Mouse (Mus musculus): ENCODE results near the gene Zfhx3. TPM values are rescaled to one million over a fixed set of nuclear protein-coding genes. Genes with fewer than 3 reads are reported as not detected.

The Zfhx3 gene
- polyA plus RNA-seq, 2 experiments = 0.25 to 0.65 TPM

DNA sequence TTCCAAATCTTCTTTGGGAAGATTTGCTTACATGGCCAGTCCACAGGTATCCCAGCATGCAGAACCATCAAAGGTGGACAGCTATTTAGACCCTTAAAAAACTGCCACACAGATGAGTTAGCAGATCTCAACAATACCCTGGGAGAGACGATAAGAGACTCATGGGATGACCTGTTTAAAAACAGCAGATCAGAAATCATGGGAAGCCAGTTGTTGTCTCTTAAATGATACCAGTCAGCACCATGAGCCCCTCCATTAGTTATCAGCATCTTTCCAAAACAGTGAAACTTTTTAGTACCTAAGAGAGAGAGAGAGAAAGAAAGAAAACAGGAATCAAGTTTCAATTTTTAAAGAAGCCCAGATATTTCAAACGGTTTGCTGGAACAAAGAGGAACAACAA lies 1051.7 kb downstream of the Zfhx3 start:
- H3K9ac ChIP-seq (replicated peaks) = no peak overlapping the region
- WGBS (ENCODE audit: insufficient replicate concordance) = 27% methylated on average over 2 of the region's 2 CpGs

GRCm38 (mm10) chr8:108994880-108995279 lies 1052.4 kb downstream of the Zfhx3 start:
- WGBS (ENCODE audit: insufficient replicate concordance) = 66% methylated on average over 5 of the region's 5 CpGs

More for the DNA sequence above, 1051.7 kb downstream of the Zfhx3 start:
- no peak for DNase-seq (ENCODE audit: low read depth in 3 of 3, low spot score in 3 of 3)
- no peak for TF ChIP-seq EP300 (IDR thresholded peaks at IDR 0.05; ENCODE audit: low read depth)
- no peak for TF ChIP-seq CTCF (IDR thresholded peaks at IDR 0.05; ENCODE audit: low read depth)
- ATAC-seq (ENCODE audit: insufficient read depth) = no peak
- Histone ChIP-seq H3K9me3 (ENCODE audit: control insufficient read depth, low read length) (no peaks in the 10 kb centered on the region), H3K4me3 (ENCODE audit: insufficient read depth in 1 of 2, low read depth in 2 of 2, low read length in 2 of 2) (no peak overlapping the region), H3K27me3 (ENCODE audit: control insufficient read depth, insufficient read depth, low read length) (no peaks in the 10 kb centered on the region), H3K4me1 (replicated peaks; ENCODE audit: control insufficient read depth in 2 of 2, insufficient read depth in 2 of 2, low read length in 1 of 2) (peaks cover 0 to 4% of the 10 kb centered on the region in 2 experiments; a peak in 1 of 4 replicates), H3K27ac (no peak overlapping the region), H3K4me2 (ENCODE audit: low read depth) (no peak overlapping the region), H3K36me3 (replicated peaks; ENCODE audit: control insufficient read depth, insufficient read depth, low read depth) (no peaks in the 10 kb centered on the region)

GRCm38 (mm10) chr8:108997334-108997733 lies 1054.9 kb downstream of the Zfhx3 start:
- ATAC-seq (ENCODE audit: insufficient read depth) = no peak
- Histone ChIP-seq H3K9ac (replicated peaks) (no peak overlapping the region), H3K27me3 (ENCODE audit: control insufficient read depth, insufficient read depth, low read length) (no peaks in the 10 kb centered on the region), H3K4me3 (ENCODE audit: insufficient read depth in 1 of 2, low read depth in 2 of 2, low read length in 2 of 2) (no peak overlapping the region), H3K36me3 (replicated peaks; ENCODE audit: control insufficient read depth, insufficient read depth, low read depth) (no peaks in the 10 kb centered on the region), H3K27ac (no peak overlapping the region), H3K4me1 (replicated peaks; ENCODE audit: control insufficient read depth in 2 of 2, insufficient read depth in 2 of 2, low read length in 1 of 2) (no peaks in the 10 kb centered on the region; a peak in 1 of 4 replicates), H3K4me2 (ENCODE audit: low read depth) (no peak overlapping the region), H3K9me3 (ENCODE audit: control insufficient read depth, low read length) (no peaks in the 10 kb centered on the region)
- WGBS (ENCODE audit: insufficient replicate concordance) = 24% methylated on average over 3 of the region's 3 CpGs
- TF ChIP-seq CTCF (IDR thresholded peaks at IDR 0.05; ENCODE audit: low read depth) (no peak), EP300 (IDR thresholded peaks at IDR 0.05; ENCODE audit: low read depth) (no peak)
- no peak for DNase-seq (ENCODE audit: low read depth in 3 of 3, low spot score in 3 of 3)

More at GRCm38 (mm10) chr8:108994880-108995279, 1052.4 kb downstream of the Zfhx3 start:
- Histone ChIP-seq H3K27me3 (ENCODE audit: control insufficient read depth, insufficient read depth, low read length) (no peaks in the 10 kb centered on the region), H3K27ac (no peak overlapping the region), H3K9me3 (ENCODE audit: control insufficient read depth, low read length) (no peaks in the 10 kb centered on the region), H3K4me1 (replicated peaks; ENCODE audit: control insufficient read depth in 2 of 2, insufficient read depth in 2 of 2, low read length in 1 of 2) (peaks cover 0 to 4% of the 10 kb centered on the region in 2 experiments; a peak in 1 of 4 replicates), H3K4me2 (ENCODE audit: low read depth) (no peak overlapping the region), H3K4me3 (ENCODE audit: insufficient read depth in 1 of 2, low read depth in 2 of 2, low read length in 2 of 2) (no peak overlapping the region), H3K9ac (replicated peaks) (no peak overlapping the region), H3K36me3 (replicated peaks; ENCODE audit: control insufficient read depth, insufficient read depth, low read depth) (no peaks in the 10 kb centered on the region)
- no peak for DNase-seq (ENCODE audit: low read depth in 3 of 3, low spot score in 3 of 3)
- no peak for ATAC-seq (ENCODE audit: insufficient read depth)
- TF ChIP-seq EP300 (IDR thresholded peaks at IDR 0.05; ENCODE audit: low read depth) (no peak), CTCF (IDR thresholded peaks at IDR 0.05; ENCODE audit: low read depth) (no peak)

DNA sequence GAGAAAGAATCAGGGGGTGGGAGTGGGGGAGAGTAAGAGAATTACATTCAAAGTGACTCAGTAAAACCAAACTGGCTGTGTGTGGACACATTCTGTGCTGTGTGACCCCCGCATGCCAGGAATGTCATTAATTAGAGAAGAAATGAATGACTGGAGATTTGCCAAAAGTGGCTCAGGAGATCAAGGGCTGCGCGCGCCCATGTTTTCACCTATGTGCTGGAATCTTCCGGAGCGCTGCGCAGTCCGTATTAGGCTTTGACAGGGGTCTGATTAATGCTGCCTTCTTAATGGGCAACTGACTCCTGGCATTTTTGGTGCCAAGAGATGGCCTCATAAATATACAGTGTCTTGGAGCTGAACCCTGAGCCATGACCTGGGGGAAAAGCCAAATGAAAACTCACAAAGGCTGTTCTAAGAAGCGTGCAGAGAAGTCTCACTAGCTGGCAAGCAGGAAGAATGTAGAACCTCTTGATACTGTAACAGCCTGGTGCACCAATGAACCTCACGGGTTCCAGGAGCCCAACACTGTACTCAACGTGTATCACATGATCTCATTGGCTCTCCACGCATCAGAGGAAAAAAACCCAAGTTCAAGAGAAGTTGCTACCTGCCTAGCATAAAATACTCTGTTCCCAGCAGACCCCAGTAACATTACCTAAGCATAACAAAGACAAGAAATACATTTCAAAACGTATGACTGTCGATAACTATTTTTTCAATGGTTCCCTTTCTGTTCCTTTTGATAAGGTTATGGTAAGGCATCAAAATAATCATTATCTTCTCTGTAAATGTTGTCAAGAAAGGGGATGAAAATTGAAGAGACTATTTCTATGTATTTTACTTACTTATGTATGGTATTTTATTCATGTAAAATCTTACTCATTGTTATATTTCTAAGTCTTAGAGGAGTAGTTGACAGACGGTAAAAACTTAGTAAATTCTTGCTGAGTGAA lies 1057.1 kb downstream of the Zfhx3 start:
- Histone ChIP-seq H3K27ac (no peak overlapping the region), H3K4me2 (ENCODE audit: low read depth) (no peak overlapping the region), H3K4me3 (ENCODE audit: insufficient read depth in 1 of 2, low read depth in 2 of 2, low read length in 2 of 2) (no peak overlapping the region), H3K9ac (replicated peaks) (no peak overlapping the region), H3K27me3 (ENCODE audit: control insufficient read depth, insufficient read depth, low read length) (no peaks in the 10 kb centered on the region), H3K36me3 (replicated peaks; ENCODE audit: control insufficient read depth, insufficient read depth, low read depth) (no peaks in the 10 kb centered on the region), H3K4me1 (replicated peaks; ENCODE audit: control insufficient read depth in 2 of 2, insufficient read depth in 2 of 2, low read length in 1 of 2) (no peaks in the 10 kb centered on the region), H3K9me3 (ENCODE audit: control insufficient read depth, low read length) (no peaks in the 10 kb centered on the region)
- no peak for TF ChIP-seq CTCF (IDR thresholded peaks at IDR 0.05; ENCODE audit: low read depth)
- no peak for TF ChIP-seq EP300 (IDR thresholded peaks at IDR 0.05; ENCODE audit: low read depth)
- 71% methylated on average over 15 of the region's 15 CpGs for WGBS (ENCODE audit: insufficient replicate concordance)
- no peak for DNase-seq (ENCODE audit: low read depth in 3 of 3, low spot score in 3 of 3)
- ATAC-seq (ENCODE audit: insufficient read depth) = no peak

DNA sequence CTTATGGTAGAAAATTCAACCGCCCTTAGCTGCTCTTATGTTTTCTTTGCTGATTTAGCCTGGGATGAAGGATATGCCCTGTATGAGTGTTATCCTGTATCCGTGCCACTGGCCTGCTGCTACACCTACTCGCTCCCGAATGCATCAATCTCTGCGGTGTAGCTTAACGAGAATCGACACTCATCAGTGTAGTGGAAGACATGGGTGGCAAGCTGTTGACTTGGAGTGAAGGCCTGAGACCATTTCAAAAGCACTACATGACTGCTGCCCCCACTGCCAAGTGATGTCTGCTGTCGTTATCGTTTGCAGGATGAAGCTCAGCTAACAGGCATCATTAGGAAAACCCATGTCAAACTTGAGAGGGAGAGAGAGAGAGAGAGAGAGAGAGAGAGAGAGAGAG lies 1058.6 kb downstream of the Zfhx3 start:
- Histone ChIP-seq H3K4me1 (replicated peaks; ENCODE audit: control insufficient read depth in 2 of 2, insufficient read depth in 2 of 2, low read length in 1 of 2) (no peaks in the 10 kb centered on the region), H3K4me3 (ENCODE audit: insufficient read depth in 1 of 2, low read depth in 2 of 2, low read length in 2 of 2) (no peak overlapping the region), H3K9me3 (ENCODE audit: control insufficient read depth, low read length) (no peaks in the 10 kb centered on the region), H3K27ac (no peak overlapping the region), H3K9ac (replicated peaks) (no peak overlapping the region), H3K4me2 (ENCODE audit: low read depth) (no peak overlapping the region), H3K27me3 (ENCODE audit: control insufficient read depth, insufficient read depth, low read length) (no peaks in the 10 kb centered on the region), H3K36me3 (replicated peaks; ENCODE audit: control insufficient read depth, insufficient read depth, low read depth) (no peaks in the 10 kb centered on the region)
- ATAC-seq (ENCODE audit: insufficient read depth) = no peak
- no peak for DNase-seq (ENCODE audit: low read depth in 3 of 3, low spot score in 3 of 3)
- TF ChIP-seq CTCF (IDR thresholded peaks at IDR 0.05; ENCODE audit: low read depth) = no peak
- TF ChIP-seq EP300 (IDR thresholded peaks at IDR 0.05; ENCODE audit: low read depth) = no peak
- WGBS (ENCODE audit: insufficient replicate concordance) = 74% methylated on average over 9 of the region's 9 CpGs

Measured in liver, embryonic 14.5 days (tissue).